In genomic region chr4:108951663-108952062, GRCm38 (mm10) we compare ENCODE assay signal across 17 mouse cellular contexts.
"Had no signal": no experiment of that assay in that cellular context is flagged by ENCODE, and none has a peak within 500 bp of the region (broad histone marks: within the 10 kb centered on the region; RNA-seq: fewer than 3 reads in every experiment).

No protein-coding gene starts in this region.

- H3K9me3 ChIP-seq: liver, embryonic 12.5 days; midbrain, embryonic 10.5 days; midbrain, embryonic 13.5 days; midbrain, embryonic 15.5 days; neural tube, embryonic 13.5 days; neural tube, embryonic 15.5 days; stomach, embryonic 15.5 days had no signal

- H3K36me3 ChIP-seq: liver, embryonic 12.5 days; midbrain, embryonic 10.5 days; midbrain, embryonic 13.5 days; midbrain, embryonic 15.5 days; neural tube, embryonic 13.5 days; neural tube, embryonic 15.5 days; stomach, embryonic 15.5 days had no signal

- H3K4me2 ChIP-seq: liver, embryonic 12.5 days; lung, embryonic 14.5 days; midbrain, embryonic 13.5 days; midbrain, embryonic 15.5 days; neural tube, embryonic 13.5 days; neural tube, embryonic 15.5 days; stomach, embryonic 15.5 days had no signal

- H3K4me1 ChIP-seq: liver, embryonic 12.5 days; midbrain, embryonic 10.5 days; midbrain, embryonic 13.5 days; midbrain, embryonic 15.5 days; neural tube, embryonic 13.5 days; neural tube, embryonic 15.5 days; stomach, embryonic 15.5 days had no signal

- ATAC-seq: liver, embryonic 12.5 days; midbrain, embryonic 13.5 days; midbrain, embryonic 15.5 days had no signal

- DNase-seq: lung, adult 18-20 months; lung, embryonic 14.5 days; lung, postnatal 10 days; lung, postnatal 4 days; retina, postnatal 1 day; right cerebral cortex, adult 18-20 months; thymus, postnatal 14 days; thymus, postnatal 36 days had no signal

- H3K27ac ChIP-seq: liver, embryonic 12.5 days; liver, embryonic 14.5 days; midbrain, embryonic 10.5 days; midbrain, embryonic 13.5 days; midbrain, embryonic 15.5 days; neural tube, embryonic 13.5 days; neural tube, embryonic 15.5 days; stomach, embryonic 15.5 days; stomach, postnatal 0 days had no signal

- H3K9ac ChIP-seq: liver, embryonic 12.5 days; liver, embryonic 14.5 days; lung, embryonic 14.5 days; midbrain, embryonic 13.5 days; midbrain, embryonic 15.5 days; neural tube, embryonic 13.5 days; neural tube, embryonic 15.5 days; stomach, embryonic 15.5 days had no signal

- H3K4me3 ChIP-seq: liver, embryonic 12.5 days; midbrain, embryonic 10.5 days; midbrain, embryonic 13.5 days; midbrain, embryonic 15.5 days; neural tube, embryonic 13.5 days; neural tube, embryonic 15.5 days; stomach, embryonic 15.5 days had no signal

- H3K27me3 ChIP-seq: liver, embryonic 12.5 days; midbrain, embryonic 15.5 days; neural tube, embryonic 13.5 days; neural tube, embryonic 15.5 days; stomach, embryonic 15.5 days had no signal
